Mouse (Mus musculus): ENCODE data around the gene Nubpl. TPM values are rescaled to one million over a fixed set of nuclear protein-coding genes. Genes with fewer than 3 reads are reported as not detected.
"Not testable (repeated sequence)": the region's sequence is repeated elsewhere in the genome, so short reads cannot be mapped to it uniquely, and the experiment has no call there.

The Nubpl gene
- 13.8 and 14.7 TPM in 2 replicates for polyA plus RNA-seq (2015; fragmentation: Nextera tagmentation; extraction: Ambion mirVana)

DNA sequence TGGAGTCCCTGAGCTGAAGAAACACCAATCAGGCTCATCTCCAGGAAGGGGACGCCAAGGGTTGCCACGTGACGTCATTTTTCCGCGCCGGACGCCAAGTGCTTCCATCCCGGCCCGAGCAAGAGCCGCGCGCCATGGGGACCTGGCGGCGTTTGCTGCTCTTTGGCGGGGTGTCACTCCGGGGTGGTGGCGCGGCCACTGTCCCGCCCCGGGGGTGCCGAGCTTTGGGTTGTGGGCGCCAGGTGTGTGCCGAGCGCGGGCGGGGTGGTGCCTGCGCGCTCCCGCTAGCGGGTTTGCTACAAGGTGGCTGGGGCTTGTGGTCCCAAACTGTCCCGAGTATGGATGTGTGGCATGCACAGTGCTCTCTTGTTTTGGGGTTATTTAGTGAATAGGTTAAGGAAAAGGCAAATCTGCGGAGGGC, at the start of gene Nubpl:
TSS of gene Nubpl (plus strand) at position 88 of the 421 bp plus-strand sequence.
- Histone ChIP-seq H3K4me3 (replicated peaks; ENCODE audit: low read depth, low read length) (peak within 1 kb of the TSS; percentile 97), H3K27me3 (ENCODE audit: insufficient read depth, low read length) (no peaks in the 10 kb centered on the region), H3K9ac (ENCODE audit: low read depth, low read length) (peak within 1 kb of the TSS; percentile 91), H3K9me3 (replicated peaks; ENCODE audit: low read length) (no peaks in the 10 kb centered on the region), H3K27ac (no peak within 1 kb of the TSS), H3K4me2 (ENCODE audit: low read length) (peak within 1 kb of the TSS; percentile 60), H3K36me3 (ENCODE audit: insufficient read depth, low read length) (no peaks in the 10 kb centered on the region), H3K4me1 (replicated peaks; ENCODE audit: insufficient read depth, low read length) (no peaks in the 10 kb centered on the region)
- TF ChIP-seq CTCF (IDR thresholded peaks at IDR 0.05; ENCODE audit: low read depth): no peak
- under 1% methylated on average over 32 of the region's 32 CpGs for WGBS
- ATAC-seq (replicated peaks; ENCODE audit: low FRiP score, low read depth) (peak; percentile 98), DNase-seq (ENCODE audit: low spot score) (peak; percentile 95)

DNA sequence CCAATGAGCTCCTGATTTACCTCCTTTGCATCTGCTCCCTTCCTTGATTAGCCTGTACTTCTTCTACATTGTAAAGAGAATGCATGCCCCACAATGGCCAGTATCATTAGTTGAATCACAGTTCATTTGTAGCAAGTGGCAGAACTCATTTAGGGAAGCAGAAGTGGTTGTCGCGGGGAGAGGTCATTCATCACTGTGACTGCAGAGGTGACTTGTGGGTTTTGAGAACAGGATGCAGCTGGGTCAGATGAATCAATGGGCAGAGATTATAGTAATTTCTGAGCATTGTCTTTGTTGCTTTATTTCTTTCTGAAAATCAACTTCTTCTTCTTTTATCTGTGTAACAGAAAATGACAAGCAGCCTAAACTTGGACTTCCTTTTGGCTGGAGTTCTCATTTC, 48.2 kb upstream of the Nubpl start:
- Histone ChIP-seq H3K27me3 (ENCODE audit: insufficient read depth, low read length) (no peaks in the 10 kb centered on the region), H3K4me1 (replicated peaks; ENCODE audit: insufficient read depth, low read length) (no peaks in the 10 kb centered on the region), H3K36me3 (ENCODE audit: insufficient read depth, low read length) (no peaks in the 10 kb centered on the region), H3K4me3 (replicated peaks; ENCODE audit: low read depth, low read length) (no peak overlapping the region), H3K9me3 (replicated peaks; ENCODE audit: low read length) (no peaks in the 10 kb centered on the region), H3K27ac (no peak overlapping the region), H3K9ac (ENCODE audit: low read depth, low read length) (no peak overlapping the region), H3K4me2 (ENCODE audit: low read length) (no peak overlapping the region)
- DNase-seq (ENCODE audit: low spot score): peak; percentile 12
- no peak for TF ChIP-seq CTCF (IDR thresholded peaks at IDR 0.05; ENCODE audit: low read depth)
- 53% methylated on average over 2 of the region's 2 CpGs for WGBS
- ATAC-seq (replicated peaks; ENCODE audit: low FRiP score, low read depth): no peak

GRCm38 (mm10) chr12:52079296-52079695, 18.2 kb upstream of the Nubpl start:
- not testable (repeated sequence) for H3K36me3 ChIP-seq (ENCODE audit: insufficient read depth, low read length); DNase-seq (ENCODE audit: low spot score); H3K9ac ChIP-seq (ENCODE audit: low read depth, low read length); H3K9me3 ChIP-seq (replicated peaks; ENCODE audit: low read length); ATAC-seq (replicated peaks; ENCODE audit: low FRiP score, low read depth); H3K27me3 ChIP-seq (ENCODE audit: insufficient read depth, low read length); H3K4me1 ChIP-seq (replicated peaks; ENCODE audit: insufficient read depth, low read length); H3K27ac ChIP-seq; H3K4me2 ChIP-seq (ENCODE audit: low read length); H3K4me3 ChIP-seq (replicated peaks; ENCODE audit: low read depth, low read length)
- WGBS: no CpG with 5 or more reads among the region's 3 CpGs

GRCm38 (mm10) chr12:52097049-52097649, 388 bp upstream of the Nubpl start:
- Histone ChIP-seq H3K4me3 (replicated peaks; ENCODE audit: low read depth, low read length) (peak overlapping the region; percentile 97), H3K4me1 (replicated peaks; ENCODE audit: insufficient read depth, low read length) (no peaks in the 10 kb centered on the region), H3K27ac (no peak overlapping the region), H3K27me3 (ENCODE audit: insufficient read depth, low read length) (no peaks in the 10 kb centered on the region), H3K36me3 (ENCODE audit: insufficient read depth, low read length) (no peaks in the 10 kb centered on the region), H3K9me3 (replicated peaks; ENCODE audit: low read length) (no peaks in the 10 kb centered on the region), H3K4me2 (ENCODE audit: low read length) (peak overlapping the region; percentile 60), H3K9ac (ENCODE audit: low read depth, low read length) (no peak overlapping the region)
- 71% methylated on average over 13 of the region's 13 CpGs for WGBS
- ATAC-seq (replicated peaks; ENCODE audit: low FRiP score, low read depth) (peak; percentile 71), DNase-seq (ENCODE audit: low spot score) (no peak)
- no peak for TF ChIP-seq CTCF (IDR thresholded peaks at IDR 0.05; ENCODE audit: low read depth)

DNA sequence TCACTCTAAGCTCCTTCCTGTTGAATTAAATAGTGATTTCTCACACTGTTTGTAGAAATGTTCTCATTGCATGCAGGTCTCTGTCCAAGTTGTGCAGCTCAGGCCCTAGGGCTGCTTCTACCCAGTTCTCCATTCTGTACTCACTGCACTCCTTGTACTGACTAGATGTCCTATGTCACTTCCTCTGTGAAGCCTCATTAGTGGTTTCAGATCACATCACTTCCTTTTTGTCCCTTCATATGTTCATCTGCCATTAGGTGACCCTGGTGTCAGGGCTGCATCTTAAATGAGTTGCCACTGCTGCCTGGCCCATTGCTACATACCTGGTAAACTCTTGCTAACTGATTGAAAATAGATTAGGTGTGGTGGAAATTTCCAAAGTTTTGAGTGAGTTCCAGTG, 22.7 kb downstream of the Nubpl start:
- no peak for TF ChIP-seq CTCF (IDR thresholded peaks at IDR 0.05; ENCODE audit: low read depth)
- H3K36me3 ChIP-seq (ENCODE audit: insufficient read depth, low read length): no peaks in the 10 kb centered on the region
- DNase-seq (ENCODE audit: low spot score) (no peak), ATAC-seq (replicated peaks; ENCODE audit: low FRiP score, low read depth) (no peak)
- H3K9ac ChIP-seq (ENCODE audit: low read depth, low read length): no peak overlapping the region
- H3K4me3 ChIP-seq (replicated peaks; ENCODE audit: low read depth, low read length): no peak overlapping the region
- H3K27ac ChIP-seq: no peak overlapping the region
- no peak overlapping the region for H3K4me2 ChIP-seq (ENCODE audit: low read length)
- no peaks in the 10 kb centered on the region for H3K9me3 ChIP-seq (replicated peaks; ENCODE audit: low read length)
- no peaks in the 10 kb centered on the region for H3K27me3 ChIP-seq (ENCODE audit: insufficient read depth, low read length)
- no peaks in the 10 kb centered on the region for H3K4me1 ChIP-seq (replicated peaks; ENCODE audit: insufficient read depth, low read length)

- ATAC-seq (replicated peaks; ENCODE audit: low FRiP score, low read depth): peak; percentile 68
- 40% methylated on average over 3 of the region's 3 CpGs for WGBS
- Histone ChIP-seq H3K4me3 (replicated peaks; ENCODE audit: low read depth, low read length) (no peak overlapping the region), H3K36me3 (ENCODE audit: insufficient read depth, low read length) (no peaks in the 10 kb centered on the region), H3K27ac (0 out of 2 replicates have a peak overlapping the region, but pooled peaks have one; percentile 60), H3K9me3 (replicated peaks; ENCODE audit: low read length) (no peaks in the 10 kb centered on the region), H3K9ac (ENCODE audit: low read depth, low read length) (no peak overlapping the region), H3K27me3 (ENCODE audit: insufficient read depth, low read length) (no peaks in the 10 kb centered on the region), H3K4me2 (ENCODE audit: low read length) (no peak overlapping the region), H3K4me1 (replicated peaks; ENCODE audit: insufficient read depth, low read length) (no peaks in the 10 kb centered on the region; the same call in 1 of the 2 replicates)
- no peak for TF ChIP-seq CTCF (IDR thresholded peaks at IDR 0.05; ENCODE audit: low read depth)
- DNase-seq (ENCODE audit: low spot score): peak; percentile 89
Measured at GRCm38 (mm10) chr12:52126407-52126806, 28.9 kb downstream of the Nubpl start.

DNA sequence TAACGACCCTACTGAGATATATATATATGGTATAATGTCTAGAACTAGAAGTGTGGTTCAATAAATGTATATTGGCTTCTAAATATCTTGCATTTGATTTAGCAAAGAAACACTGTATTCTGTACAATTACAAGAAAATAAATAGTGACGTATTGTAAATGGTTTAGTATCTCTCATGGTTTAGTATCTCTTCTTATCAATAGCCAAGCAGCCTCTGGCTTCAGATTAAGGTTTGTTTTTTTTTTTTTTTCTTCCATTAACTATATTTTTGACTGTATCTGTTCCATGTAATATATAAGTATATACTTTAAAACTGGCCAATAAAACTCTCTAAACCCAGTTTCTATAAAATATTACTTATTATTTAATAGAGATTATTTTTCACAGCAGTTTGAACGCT, 31.5 kb downstream of the Nubpl start:
- H3K27me3 ChIP-seq (ENCODE audit: insufficient read depth, low read length): no peaks in the 10 kb centered on the region
- H3K36me3 ChIP-seq (ENCODE audit: insufficient read depth, low read length): no peaks in the 10 kb centered on the region
- no peak for TF ChIP-seq CTCF (IDR thresholded peaks at IDR 0.05; ENCODE audit: low read depth)
- H3K4me1 ChIP-seq (replicated peaks; ENCODE audit: insufficient read depth, low read length): no peaks in the 10 kb centered on the region; the same call in 1 of the 2 replicates
- no peak overlapping the region for H3K9ac ChIP-seq (ENCODE audit: low read depth, low read length)
- no peak overlapping the region for H3K27ac ChIP-seq
- 92% methylated on average over 3 of the region's 3 CpGs for WGBS
- no peak overlapping the region for H3K4me3 ChIP-seq (replicated peaks; ENCODE audit: low read depth, low read length)
- DNase-seq (ENCODE audit: low spot score) (no peak), ATAC-seq (replicated peaks; ENCODE audit: low FRiP score, low read depth) (no peak)
- H3K9me3 ChIP-seq (replicated peaks; ENCODE audit: low read length): no peaks in the 10 kb centered on the region
- H3K4me2 ChIP-seq (ENCODE audit: low read length): no peak overlapping the region

Measured in kidney, postnatal 0 days (tissue).